Mouse (Mus musculus) thymus, adult 2 months (tissue): Measurements from ENCODE around the gene Zxdb. TPM values are rescaled to one million over a fixed set of nuclear protein-coding genes. Genes with fewer than 3 reads are reported as not detected.

ENCODE experiments used
- DNase-seq: peaks from one replicate; pipeline ENCODE4 v3.0.0; 2021
- H3K27ac ChIP-seq: fragments of 200-500 bp; 2 replicates; pipeline ENCODE4 v1.5.1; 2012; ENCODE audit warnings: low read length, control low read depth; ENCODE audit not compliant: control insufficient read depth, insufficient read depth
- H3K27me3 ChIP-seq: fragments of 200-500 bp; 2 replicates; pipeline ENCODE4 v1.6.1; 2012; ENCODE audit warnings: mild to moderate bottlenecking, low read length, moderate library complexity, mixed read lengths; ENCODE audit not compliant: control insufficient read depth, insufficient read depth
- H3K36me3 ChIP-seq: fragments of 200-500 bp; 2 replicates; pipeline ENCODE4 v1.6.1; 2012; ENCODE audit warnings: mild to moderate bottlenecking, low read length, moderate library complexity; ENCODE audit not compliant: control insufficient read depth, insufficient read depth
- H3K4me1 ChIP-seq: fragments of 200-500 bp; replicated peaks from 2 replicates; pipeline ENCODE4 v1.6.1; 2012; ENCODE audit warnings: low read length; ENCODE audit not compliant: control insufficient read depth, insufficient read depth
- H3K4me3 ChIP-seq: fragments of 200-500 bp; 2 replicates; pipeline ENCODE4 v1.5.1; 2012; ENCODE audit warnings: mild to moderate bottlenecking, low read length, control low read depth, moderate library complexity; ENCODE audit not compliant: control insufficient read depth, insufficient read depth
- CTCF ChIP-seq: fragments of 200-500 bp; IDR thresholded peaks from 2 replicates; pipeline ENCODE4 v1.5.1; 2012; ENCODE audit warnings: mild to moderate bottlenecking, control low read depth, low read length, moderate library complexity, borderline replicate concordance; ENCODE audit not compliant: control insufficient read depth, poor library complexity, insufficient read depth; ENCODE audit errors: extremely low read depth
- POLR2A ChIP-seq: fragments of 200-500 bp; IDR thresholded peaks from 2 replicates; pipeline ENCODE4 v1.6.1; 2012; ENCODE audit warnings: mild to moderate bottlenecking, low read length, control low read depth, moderate library complexity; ENCODE audit not compliant: control insufficient read depth, poor library complexity, insufficient read depth; ENCODE audit errors: extremely low read depth
- WGBS: fragments of 180-500 bp; shearing (Covaris S2); methylation state at CpG from one replicate; pipeline ENCODE4 v1.1.7; 2018; 5-methylcytosine and 5-hydroxymethylcytosine counted together
- polyA plus RNA-seq: library from polyadenylated mRNA; depleted of rRNA; stranded (reverse); fragments of >200 nt; gene quantifications from 2 replicates; pipeline ENCODE4 v1.2.3, GENCODE M21; 2012; rRNA removed

The Zxdb gene
- polyA plus RNA-seq, 1 experiment = 4.1 TPM

- no peak overlapping the region for H3K27ac ChIP-seq
- TF ChIP-seq CTCF (no peak), POLR2A (no peak)
- H3K36me3 ChIP-seq = no peaks in the 10 kb centered on the region
- H3K4me3 ChIP-seq = no peak overlapping the region
- no peaks in the 10 kb centered on the region for H3K4me1 ChIP-seq
- H3K27me3 ChIP-seq = no peaks in the 10 kb centered on the region
- DNase-seq = no peak
Measured at GRCm38 (mm10) chrX:94731596-94731995, 7.2 kb downstream of the Zxdb start.

GRCm38 (mm10) chrX:94753733-94754132 lies 29.4 kb downstream of the Zxdb start:
- Histone ChIP-seq H3K36me3 (no peaks in the 10 kb centered on the region), H3K27me3 (no peaks in the 10 kb centered on the region), H3K27ac (no peak overlapping the region), H3K4me3 (no peak overlapping the region), H3K4me1 (no peaks in the 10 kb centered on the region)
- DNase-seq = no peak
- 91% methylated on average over 5 of the region's 5 CpGs for WGBS
- TF ChIP-seq CTCF (no peak), POLR2A (no peak)

- no peak for TF ChIP-seq POLR2A
- no peak for TF ChIP-seq CTCF
- Histone ChIP-seq H3K4me3 (no peak overlapping the region), H3K36me3 (no peaks in the 10 kb centered on the region), H3K4me1 (no peaks in the 10 kb centered on the region), H3K27ac (no peak overlapping the region), H3K27me3 (no peaks in the 10 kb centered on the region)
- DNase-seq = no peak
- WGBS = 27% methylated on average over 1 of the region's 1 CpGs
Measured at GRCm38 (mm10) chrX:94759959-94760358, 35.6 kb downstream of the Zxdb start.

- no peaks in the 10 kb centered on the region for H3K4me1 ChIP-seq
- H3K4me3 ChIP-seq = no peak overlapping the region
- H3K27me3 ChIP-seq = no peaks in the 10 kb centered on the region
- WGBS = 97% methylated on average over 28 of the region's 34 CpGs
- H3K27ac ChIP-seq = no peak overlapping the region
- no peak for DNase-seq
- TF ChIP-seq CTCF = no peak
- no peak for TF ChIP-seq POLR2A
- no peaks in the 10 kb centered on the region for H3K36me3 ChIP-seq
Measured at GRCm38 (mm10) chrX:94773876-94774275, 49.5 kb downstream of the Zxdb start.

Other genes starting within 250 kb of the Zxdb start
- 49.2 and 66.1 TPM in 2 replicates for gene Maged1, start 182.4 kb upstream of the Zxdb start, polyA plus RNA-seq
- 0.61 and 0.88 TPM in 2 replicates for gene Gspt2, start 88.5 kb upstream of the Zxdb start, polyA plus RNA-seq